ENCODE assay signal across 11 mouse cellular contexts in the genomic region with DNA sequence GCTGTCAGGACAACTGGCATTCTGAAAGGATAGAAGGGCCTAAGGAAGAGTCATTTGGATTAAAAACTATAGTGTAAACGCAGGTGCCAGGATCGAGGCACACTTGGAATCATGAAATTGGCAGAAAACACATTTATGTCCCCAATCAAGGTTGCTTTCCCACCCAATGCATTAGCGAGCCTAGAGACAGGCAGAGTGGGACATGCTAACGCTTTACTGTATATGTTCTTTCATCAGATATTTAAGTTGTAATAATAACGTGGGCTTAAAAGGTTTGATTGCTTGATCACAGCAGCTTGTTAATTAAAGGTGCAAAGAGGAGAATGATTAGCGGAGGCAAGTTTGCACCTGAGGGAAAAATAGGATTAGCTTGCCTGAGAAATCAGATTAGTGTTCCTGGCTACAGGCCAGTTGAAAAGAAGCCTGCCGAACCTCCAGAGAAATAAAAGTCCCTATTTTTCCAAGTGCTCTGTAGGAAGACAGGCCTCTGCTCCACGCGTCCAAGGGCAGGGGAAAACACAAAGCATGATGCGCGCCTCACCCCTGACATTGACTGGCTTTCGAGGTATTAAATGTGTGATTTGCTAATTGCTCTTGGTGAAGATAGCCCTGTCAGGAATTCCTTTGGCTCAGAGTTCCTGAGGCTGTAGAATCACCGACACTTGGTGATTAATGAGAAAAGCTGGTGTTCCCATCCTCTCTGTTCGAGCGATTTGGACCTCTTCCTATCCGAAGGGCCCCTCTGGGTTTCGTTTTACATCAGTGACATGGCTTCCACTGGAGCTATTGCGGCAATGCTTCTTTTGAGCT.
DNase-seq lines count a peak whose midpoint lies in the region; ATAC-seq and TF ChIP-seq lines count a peak whose summit lies in the region.
"Had no signal": no experiment of that assay in that cellular context is flagged by ENCODE, and none has a peak within 500 bp of the region (broad histone marks: within the 10 kb centered on the region; RNA-seq: fewer than 3 reads in every experiment).

No protein-coding gene starts in this region.

- no peak overlapping the region for H3K27ac ChIP-seq in heart, embryonic 12.5 days (ENCODE audit: poor library complexity, severe bottlenecking)
- H3K27ac ChIP-seq in heart, adult 2 months, result no peak overlapping the region
- H3K27ac ChIP-seq in forebrain, postnatal 0 days (ENCODE audit: low read depth, low read length), result no peak overlapping the region
- no peak overlapping the region for H3K27ac ChIP-seq in midbrain, embryonic 16.5 days (ENCODE audit: low read length)
- no peak overlapping the region for H3K27ac ChIP-seq in kidney, embryonic 16.5 days (ENCODE audit: low read length)
- H3K27ac ChIP-seq: limb, embryonic 15.5 days had no signal

- no peaks in the 10 kb centered on the region for H3K9me3 ChIP-seq in heart, embryonic 12.5 days (replicated peaks)
- no peaks in the 10 kb centered on the region for H3K9me3 ChIP-seq in forebrain, postnatal 0 days (ENCODE audit: low read length)
- H3K9me3 ChIP-seq in midbrain, embryonic 16.5 days (replicated peaks; ENCODE audit: control insufficient read depth, low read length, poor library complexity, severe bottlenecking), result no peaks in the 10 kb centered on the region
- H3K9me3 ChIP-seq in kidney, embryonic 16.5 days (ENCODE audit: low read length), result no peaks in the 10 kb centered on the region
- H3K9me3 ChIP-seq: limb, embryonic 15.5 days had no signal

- no peak for TF ChIP-seq CTCF in heart, adult 2 months (IDR thresholded peaks at IDR 0.05)
- TF ChIP-seq CTCF in brain, embryonic 14.5 days (IDR thresholded peaks at IDR 0.05; ENCODE audit: borderline replicate concordance, extremely low read depth, insufficient read depth, insufficient read length), result no peak
- TF ChIP-seq CTCF in forebrain, postnatal 0 days (IDR thresholded peaks at IDR 0.05; ENCODE audit: low read depth), result no peak

- no peak overlapping the region for H3K9ac ChIP-seq in heart, embryonic 12.5 days
- no peak overlapping the region for H3K9ac ChIP-seq in heart, adult 2 months (ENCODE audit: low read depth, low read length)
- H3K9ac ChIP-seq in forebrain, postnatal 0 days, result no peak overlapping the region
- H3K9ac ChIP-seq in midbrain, embryonic 16.5 days (ENCODE audit: low read depth, low read length), result no peak overlapping the region
- H3K9ac ChIP-seq in kidney, embryonic 16.5 days (replicated peaks; ENCODE audit: low read length), result no peak overlapping the region
- H3K9ac ChIP-seq: limb, embryonic 15.5 days had no signal

- TF ChIP-seq EP300 in heart, adult 2 months (IDR thresholded peaks at IDR 0.05; ENCODE audit: insufficient read depth, low read depth, low read length), result no peak

- no peak for TF ChIP-seq POLR2A in heart, adult 2 months (IDR thresholded peaks at IDR 0.05; ENCODE audit: insufficient read depth, low read depth, low read length)
- no peak for TF ChIP-seq POLR2A in brain, embryonic 14.5 days (IDR thresholded peaks at IDR 0.05; ENCODE audit: borderline replicate concordance, extremely low read depth, insufficient read depth, insufficient read length, poor library complexity, severe bottlenecking)

- no peak for ATAC-seq in heart, embryonic 12.5 days (ENCODE audit: insufficient number of reproducible peaks, low FRiP score)
- ATAC-seq in forebrain, postnatal 0 days, result no peak
- peak; percentile 86 for ATAC-seq in midbrain, embryonic 16.5 days
- no peak for ATAC-seq in kidney, embryonic 16.5 days (ENCODE audit: low FRiP score, low TSS enrichment)
- ATAC-seq: intestine, postnatal 0 days had no signal

- H3K4me1 ChIP-seq in heart, embryonic 12.5 days (replicated peaks), result no peaks in the 10 kb centered on the region
- no peaks in the 10 kb centered on the region for H3K4me1 ChIP-seq in heart, adult 2 months (ENCODE audit: control insufficient read depth, insufficient read depth, low read length)
- H3K4me1 ChIP-seq in forebrain, postnatal 0 days (ENCODE audit: insufficient read depth), result no peaks in the 10 kb centered on the region
- peaks cover 12% of the 10 kb centered on the region for H3K4me1 ChIP-seq in midbrain, embryonic 16.5 days (ENCODE audit: control insufficient read depth, insufficient read depth, low read length)
- H3K4me1 ChIP-seq in kidney, embryonic 16.5 days (ENCODE audit: insufficient read depth, low read length), result no peaks in the 10 kb centered on the region
- H3K4me1 ChIP-seq: limb, embryonic 15.5 days had no signal

- H3K79me2 ChIP-seq in heart, adult 2 months (replicated peaks; ENCODE audit: control insufficient read depth, insufficient read depth, low read length), result no peaks in the 10 kb centered on the region

- H3K36me3 ChIP-seq in heart, embryonic 12.5 days, result no peaks in the 10 kb centered on the region
- no peaks in the 10 kb centered on the region for H3K36me3 ChIP-seq in heart, adult 2 months (ENCODE audit: control insufficient read depth, insufficient read depth, low read length)
- no peaks in the 10 kb centered on the region for H3K36me3 ChIP-seq in forebrain, postnatal 0 days (ENCODE audit: insufficient read depth)
- no peaks in the 10 kb centered on the region for H3K36me3 ChIP-seq in midbrain, embryonic 16.5 days (ENCODE audit: control insufficient read depth, insufficient read depth, low read length)
- H3K36me3 ChIP-seq in kidney, embryonic 16.5 days (ENCODE audit: insufficient read depth, low read length), result no peaks in the 10 kb centered on the region
- H3K36me3 ChIP-seq: limb, embryonic 15.5 days had no signal

- 43% methylated on average over 18 of the region's 18 CpGs for WGBS in heart, embryonic 12.5 days
- WGBS in heart, adult 2 months, result 44% methylated on average over 18 of the region's 18 CpGs
- WGBS in forebrain, postnatal 0 days, result 18% methylated on average over 18 of the region's 18 CpGs
- WGBS in midbrain, embryonic 16.5 days, result 17% methylated on average over 18 of the region's 18 CpGs
- 51% methylated on average over 18 of the region's 18 CpGs for WGBS in kidney, embryonic 16.5 days

- H3K27me3 ChIP-seq in heart, embryonic 12.5 days (replicated peaks), result no peaks in the 10 kb centered on the region
- no peaks in the 10 kb centered on the region for H3K27me3 ChIP-seq in heart, adult 2 months (ENCODE audit: control insufficient read depth, insufficient read depth, low read length)
- no peaks in the 10 kb centered on the region for H3K27me3 ChIP-seq in forebrain, postnatal 0 days (ENCODE audit: insufficient read depth, low read length)
- no peaks in the 10 kb centered on the region for H3K27me3 ChIP-seq in midbrain, embryonic 16.5 days (ENCODE audit: control insufficient read depth, insufficient read depth, low read depth, low read length)
- no peaks in the 10 kb centered on the region for H3K27me3 ChIP-seq in kidney, embryonic 16.5 days (ENCODE audit: insufficient read depth, low read length)
- H3K27me3 ChIP-seq: limb, embryonic 15.5 days had no signal

- H3K4me2 ChIP-seq in heart, embryonic 12.5 days, result peak overlapping the region; percentile 35
- H3K4me2 ChIP-seq in forebrain, postnatal 0 days (ENCODE audit: low read depth), result peak overlapping the region; percentile 24
- H3K4me2 ChIP-seq in midbrain, embryonic 16.5 days (ENCODE audit: low read length), result peak overlapping the region; percentile 25
- no peak overlapping the region for H3K4me2 ChIP-seq in kidney, embryonic 16.5 days (replicated peaks; ENCODE audit: low read depth, low read length)
- H3K4me2 ChIP-seq: limb, embryonic 15.5 days had no signal

- DNase-seq in heart, adult 2 months, result no peak
- peak; percentile 90 for DNase-seq in brain, embryonic 14.5 days (ENCODE audit: low read depth)
- peak; percentile 32 for DNase-seq in forebrain, postnatal 0 days
- DNase-seq in gastrocnemius, adult 18-20 months (ENCODE audit: low spot score), result no peak
- no peak for DNase-seq in lung, postnatal 25 days (ENCODE audit: low spot score)
- DNase-seq: gastrocnemius, postnatal 36 days had no signal

- intact Hi-C loops in heart, adult 2 months (cut with DNase I), result no loop called here

- H3K4me3 ChIP-seq in heart, embryonic 12.5 days, result no peak overlapping the region
- no peak overlapping the region for H3K4me3 ChIP-seq in heart, adult 2 months
- no peak overlapping the region for H3K4me3 ChIP-seq in forebrain, postnatal 0 days (ENCODE audit: low read depth, low read length)
- no peak overlapping the region for H3K4me3 ChIP-seq in midbrain, embryonic 16.5 days (ENCODE audit: low read depth, low read length)
- no peak overlapping the region for H3K4me3 ChIP-seq in kidney, embryonic 16.5 days (ENCODE audit: low read length)
- H3K4me3 ChIP-seq: limb, embryonic 15.5 days had no signal

Comparison
In these comparisons a context has a peak if more than half of its experiments do, and no peak if none do; other contexts are left out.
1. DNase-seq: peak in brain, embryonic 14.5 days (single experiment) and forebrain, postnatal 0 days (single experiment); none in heart, adult 2 months (0 of 2), gastrocnemius, adult 18-20 months (single experiment) and lung, postnatal 25 days (single experiment).